Mouse (Mus musculus) thymus, adult 2 months (tissue): ENCODE data around the gene Bcl7a.

ENCODE experiments used
- CTCF ChIP-seq: fragments of 200-500 bp; IDR thresholded peaks from 2 replicates; pipeline ENCODE4 v1.5.1; 2012; ENCODE audit warnings: mild to moderate bottlenecking, control low read depth, low read length, moderate library complexity, borderline replicate concordance; ENCODE audit not compliant: control insufficient read depth, poor library complexity, insufficient read depth; ENCODE audit errors: extremely low read depth
- POLR2A ChIP-seq: fragments of 200-500 bp; IDR thresholded peaks from 2 replicates; pipeline ENCODE4 v1.6.1; 2012; ENCODE audit warnings: mild to moderate bottlenecking, low read length, control low read depth, moderate library complexity; ENCODE audit not compliant: control insufficient read depth, poor library complexity, insufficient read depth; ENCODE audit errors: extremely low read depth

- no peak for TF ChIP-seq CTCF
- no peak for TF ChIP-seq POLR2A
Observed at GRCm38 (mm10) chr5:123307630-123308282, 35.9 kb upstream of the Bcl7a start.
